Mouse (Mus musculus) gastrocnemius, adult 8-10 months (tissue): ENCODE measurements around the gene Mfsd9. TPM values are rescaled to one million over a fixed set of nuclear protein-coding genes. Genes with fewer than 3 reads are reported as not detected.

Experiments
- DNase-seq, 2 experiments: peaks; one replicate each; pipeline ENCODE4 v3.0.0; 2022; ENCODE audit warnings: low spot score in 2 of 2
- total RNA-seq, 4 experiments: library from RNA; stranded (reverse); gene quantifications; 2 replicates each; pipeline ENCODE4 v1.2.4; 2022

Gene Mfsd9
- total RNA-seq, result under 1 TPM; 0.12 to 0.56 (median 0.33) TPM

- DNase-seq, result peak; percentile 81 to 83
Measured at GRCm38 (mm10) chr1:40790324-40791141, at the start of gene Mfsd9. Gene Mfsd9, minus strand, starts transcription at chr1:40790687.

- no peak for DNase-seq
Measured at GRCm38 (mm10) chr1:40835468-40835867, 45.0 kb upstream of the Mfsd9 start.

- DNase-seq, result no peak
Measured at GRCm38 (mm10) chr1:40830712-40831507, 40.4 kb upstream of the Mfsd9 start.

GRCm38 (mm10) chr1:40829213-40829914 lies 38.9 kb upstream of the Mfsd9 start:
- peak; percentile 38 to 59 for DNase-seq

- no peak for DNase-seq
Measured at GRCm38 (mm10) chr1:40825826-40826225, 35.3 kb upstream of the Mfsd9 start.

GRCm38 (mm10) chr1:40824936-40825335 lies 34.4 kb upstream of the Mfsd9 start:
- DNase-seq, result no peak

- DNase-seq, result no peak
Measured at GRCm38 (mm10) chr1:40824517-40824916, 34.0 kb upstream of the Mfsd9 start.

- DNase-seq, result peak; percentile 65 to 68
Measured at GRCm38 (mm10) chr1:40815071-40815845, 24.8 kb upstream of the Mfsd9 start.

- DNase-seq, result no peak
Measured at GRCm38 (mm10) chr1:40808643-40809042, 18.2 kb upstream of the Mfsd9 start.

GRCm38 (mm10) chr1:40805891-40806290 lies 15.4 kb upstream of the Mfsd9 start:
- DNase-seq, result no peak

- DNase-seq, result peak; percentile 83 to 89
Measured at GRCm38 (mm10) chr1:40805351-40805750, 14.9 kb upstream of the Mfsd9 start, which contains the start of gene Tmem182. Gene Tmem182, plus strand, starts transcription at chr1:40805601.

GRCm38 (mm10) chr1:40804118-40804517 lies 13.6 kb upstream of the Mfsd9 start:
- no peak for DNase-seq

GRCm38 (mm10) chr1:40802759-40803158 lies 12.3 kb upstream of the Mfsd9 start:
- DNase-seq, result peak; percentile 17 to 24

- DNase-seq, result no peak
Measured at GRCm38 (mm10) chr1:40800908-40801307, 10.4 kb upstream of the Mfsd9 start.

- no peak for DNase-seq
Measured at GRCm38 (mm10) chr1:40799121-40799520, 8.6 kb upstream of the Mfsd9 start.

- DNase-seq, result peak; percentile 43 to 51
Measured at GRCm38 (mm10) chr1:40797348-40797747, 6.9 kb upstream of the Mfsd9 start.

GRCm38 (mm10) chr1:40795508-40795907 lies 5.0 kb upstream of the Mfsd9 start:
- DNase-seq, result no peak

- no peak for DNase-seq
Measured at GRCm38 (mm10) chr1:40789666-40790233, 737 bp downstream of the Mfsd9 start.

GRCm38 (mm10) chr1:40788956-40789355 lies 1.5 kb downstream of the Mfsd9 start:
- DNase-seq, result no peak

GRCm38 (mm10) chr1:40785876-40786445 lies 4.5 kb downstream of the Mfsd9 start:
- DNase-seq, result no peak
